Mouse (Mus musculus): Measurements from ENCODE around the gene Trim59. TPM values are rescaled to one million over a fixed set of nuclear protein-coding genes. Genes with fewer than 3 reads are reported as not detected.

The Trim59 gene
- polyA plus RNA-seq, 1 experiment from 2014 or later, result 32.0 TPM

MicroRNAs encoded within 50 kb of the gene (microRNA counts, 519-probe panel; counts per million panel counts)
- 3,643 counts per million, percentile 93 among the panel's probes with 10 or more counts for microRNA mmu-miR-15b

Small RNA genes lying within 50 kb of the gene (microRNA-seq; reads per million reads assigned to microRNA genes)
- 739 reads per million, percentile 74 among the genes with 10 or more reads in this experiment for gene Mir15b
- gene Mir16-2, result 202 reads per million, percentile 59 among the genes with 10 or more reads in this experiment

Other genes starting within 250 kb of the Trim59 start
- gene 1110032F04Rik, start 175.2 kb downstream of the Trim59 start, polyA plus RNA-seq (2015; fragmentation: Nextera tagmentation; extraction: Ambion mirVana), result 4.8 and 5.1 TPM in 2 replicates
- 7.8 and 9.1 TPM in 2 replicates for gene Ift80, start 40.2 kb downstream of the Trim59 start, polyA plus RNA-seq (2015; fragmentation: Nextera tagmentation; extraction: Ambion mirVana)
- 36.1 and 37.5 TPM in 2 replicates for gene Smc4, start 40.0 kb downstream of the Trim59 start, polyA plus RNA-seq (2015; fragmentation: Nextera tagmentation; extraction: Ambion mirVana)
- 27.0 and 28.7 TPM in 2 replicates for gene Kpna4, start 82.4 kb upstream of the Trim59 start, polyA plus RNA-seq (2015; fragmentation: Nextera tagmentation; extraction: Ambion mirVana)
- gene Arl14, start 177.7 kb upstream of the Trim59 start, polyA plus RNA-seq (2015; fragmentation: Nextera tagmentation; extraction: Ambion mirVana), result not detected in 2 replicates